Mouse (Mus musculus) E14TG2a.4 (cell line): Measurements from ENCODE around the gene Nol7.

Experiments
- H3K27me3 ChIP-seq: 2 replicates; pipeline ENCODE4 v1.6.1; 2014; ENCODE audit warnings: low read length, control low read depth; ENCODE audit not compliant: insufficient read depth
- H3K36me3 ChIP-seq: 2 replicates; pipeline ENCODE4 v1.6.1; 2014; ENCODE audit warnings: low read length, control low read depth; ENCODE audit not compliant: insufficient read depth
- H3K4me1 ChIP-seq: replicated peaks from 2 replicates; pipeline ENCODE4 v1.6.1; 2014; ENCODE audit warnings: low read depth, low read length, control low read depth
- H3K4me3 ChIP-seq: replicated peaks from 2 replicates; pipeline ENCODE4 v1.5.1; 2014; ENCODE audit warnings: mild to moderate bottlenecking, low read length
- H3K9me3 ChIP-seq: 2 replicates; pipeline ENCODE4 v1.6.1; 2014; ENCODE audit warnings: low read length, control low read depth
- CTCF ChIP-seq: conservative IDR thresholded peaks from 2 replicates; pipeline ENCODE4 v1.5.1; 2014; ENCODE audit warnings: low read length
- NANOG ChIP-seq: IDR thresholded peaks from 2 replicates; pipeline ENCODE4 v1.6.1; 2014; ENCODE audit warnings: borderline replicate concordance, low read length, mixed read lengths
- POU5F1 ChIP-seq: IDR thresholded peaks from 2 replicates; pipeline ENCODE4 v1.6.1; 2014; ENCODE audit warnings: low read length, borderline replicate concordance

The Nol7 gene

GRCm38 (mm10) chr13:43443706-43444105 lies 45.5 kb downstream of the Nol7 start:
- Histone ChIP-seq H3K4me1 (peaks cover 36% of the 10 kb centered on the region), H3K4me3 (no peak overlapping the region), H3K36me3 (no peaks in the 10 kb centered on the region), H3K9me3 (no peaks in the 10 kb centered on the region), H3K27me3 (no peaks in the 10 kb centered on the region)
- no peak for TF ChIP-seq NANOG

DNA sequence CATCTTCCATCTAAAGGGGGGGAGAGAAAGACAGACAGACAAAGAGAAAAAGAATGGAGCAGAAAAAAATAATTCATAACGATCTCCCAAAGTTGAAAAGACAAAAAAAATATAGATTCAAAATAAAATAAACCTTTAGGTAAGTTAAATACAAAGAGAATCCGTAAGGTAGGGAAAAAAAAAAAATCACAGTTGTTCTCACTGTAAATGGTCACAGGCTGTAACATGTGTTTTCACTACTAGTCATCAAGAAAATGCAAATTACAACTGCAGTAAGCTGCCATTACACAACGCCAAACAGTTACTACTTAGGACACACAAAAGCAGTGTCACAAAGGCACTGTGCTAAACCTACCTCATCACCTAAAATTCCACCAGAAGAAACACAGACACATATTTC lies 46.5 kb downstream of the Nol7 start:
- Histone ChIP-seq H3K27me3 (no peaks in the 10 kb centered on the region), H3K4me3 (no peak overlapping the region), H3K4me1 (peaks cover 28% of the 10 kb centered on the region), H3K9me3 (no peaks in the 10 kb centered on the region), H3K36me3 (no peaks in the 10 kb centered on the region)
- TF ChIP-seq CTCF, result no peak
- TF ChIP-seq POU5F1, result no peak
- TF ChIP-seq NANOG, result no peak

DNA sequence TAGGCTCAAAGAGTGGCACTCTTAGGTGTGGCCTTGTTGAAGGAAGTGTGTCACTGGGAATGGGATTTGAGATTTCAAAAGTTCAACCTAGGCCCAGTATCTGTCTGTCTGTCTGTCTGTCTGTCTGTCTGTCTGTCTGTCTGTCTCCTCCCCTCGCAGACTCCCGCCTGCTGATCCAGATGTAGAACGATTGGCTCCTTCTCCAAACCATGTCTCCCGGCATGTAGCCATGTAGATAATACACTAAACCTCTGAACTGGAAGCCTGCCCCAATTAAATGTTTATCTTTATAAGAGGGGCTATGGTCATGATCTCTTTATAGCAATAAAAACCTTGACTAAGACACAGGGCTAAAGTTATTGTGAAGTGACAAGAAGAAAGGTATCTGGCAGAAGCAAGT lies 47.6 kb downstream of the Nol7 start:
- Histone ChIP-seq H3K4me3 (no peak overlapping the region), H3K27me3 (no peaks in the 10 kb centered on the region), H3K36me3 (no peaks in the 10 kb centered on the region), H3K4me1 (peaks cover 22% of the 10 kb centered on the region), H3K9me3 (no peaks in the 10 kb centered on the region)
- TF ChIP-seq CTCF (no peak), NANOG (no peak), POU5F1 (no peak)

GRCm38 (mm10) chr13:43447721-43448120 lies 49.5 kb downstream of the Nol7 start:
- H3K4me1 ChIP-seq, result peaks cover 29% of the 10 kb centered on the region
- no peak overlapping the region for H3K4me3 ChIP-seq
- no peaks in the 10 kb centered on the region for H3K9me3 ChIP-seq
- H3K36me3 ChIP-seq, result no peaks in the 10 kb centered on the region
- no peak for TF ChIP-seq NANOG
- no peak for TF ChIP-seq CTCF
- TF ChIP-seq POU5F1, result no peak
- H3K27me3 ChIP-seq, result no peaks in the 10 kb centered on the region

- Histone ChIP-seq H3K27me3 (no peaks in the 10 kb centered on the region), H3K9me3 (no peaks in the 10 kb centered on the region), H3K4me1 (peaks cover 37% of the 10 kb centered on the region), H3K36me3 (0 out of 2 replicates have a peak, but pooled peaks cover 4% of the 10 kb centered on the region), H3K4me3 (no peak overlapping the region)
- no peak for TF ChIP-seq NANOG
- TF ChIP-seq POU5F1, result no peak
- no peak for TF ChIP-seq CTCF
Measured at GRCm38 (mm10) chr13:43450686-43451085, 52.5 kb downstream of the Nol7 start.

GRCm38 (mm10) chr13:43452177-43452576 lies 54.0 kb downstream of the Nol7 start:
- Histone ChIP-seq H3K36me3 (0 out of 2 replicates have a peak, but pooled peaks cover 4% of the 10 kb centered on the region), H3K4me1 (peaks cover 27% of the 10 kb centered on the region), H3K4me3 (no peak overlapping the region), H3K27me3 (no peaks in the 10 kb centered on the region), H3K9me3 (no peaks in the 10 kb centered on the region)
- no peak for TF ChIP-seq CTCF
- TF ChIP-seq NANOG, result no peak
- TF ChIP-seq POU5F1, result no peak

- no peaks in the 10 kb centered on the region for H3K9me3 ChIP-seq
- no peak overlapping the region for H3K4me3 ChIP-seq
- TF ChIP-seq POU5F1 (no peak), NANOG (no peak), CTCF (no peak)
Measured at GRCm38 (mm10) chr13:43452843-43453605, 54.8 kb downstream of the Nol7 start.

DNA sequence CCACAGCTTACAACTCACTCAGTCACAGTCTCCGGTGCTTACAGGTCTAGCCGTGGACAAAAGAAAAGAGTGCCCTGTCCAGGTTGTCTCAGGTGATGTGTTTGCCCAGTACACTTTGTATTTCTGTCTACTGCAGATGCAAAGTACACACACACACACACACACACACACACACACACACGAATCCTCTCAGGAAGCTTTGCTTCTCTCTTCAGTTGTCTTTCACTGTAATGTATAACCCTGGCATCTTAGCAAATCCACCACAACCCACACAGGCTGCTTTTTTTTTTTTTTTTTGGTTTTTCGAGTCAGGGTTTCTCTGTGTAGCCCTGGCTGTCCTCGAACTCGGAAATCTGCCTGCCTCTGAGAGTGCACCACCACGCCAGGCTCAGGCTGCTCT lies 56.2 kb downstream of the Nol7 start:
- Histone ChIP-seq H3K4me3 (no peak overlapping the region), H3K27me3 (no peaks in the 10 kb centered on the region), H3K36me3 (0 out of 2 replicates have a peak, but pooled peaks cover 4% of the 10 kb centered on the region), H3K4me1 (peaks cover 25% of the 10 kb centered on the region), H3K9me3 (no peaks in the 10 kb centered on the region)
- TF ChIP-seq POU5F1 (no peak), NANOG (no peak), CTCF (no peak)

More at GRCm38 (mm10) chr13:43452843-43453605, 54.8 kb downstream of the Nol7 start:
- Histone ChIP-seq H3K36me3 (0 out of 2 replicates have a peak, but pooled peaks cover 4% of the 10 kb centered on the region), H3K27me3 (no peaks in the 10 kb centered on the region), H3K4me1 (peaks cover 25% of the 10 kb centered on the region)
